Mouse (Mus musculus) brain, embryonic 14.5 days (tissue): Measurements from ENCODE around the gene Cers1.

Experiments used
- CTCF ChIP-seq: fragments of 200-500 bp; IDR thresholded peaks from 2 replicates; pipeline ENCODE4 v1.5.1; 2012; ENCODE audit warnings: inconsistent platforms, mild to moderate bottlenecking, moderate library complexity, borderline replicate concordance; ENCODE audit not compliant: insufficient read depth, insufficient read length; ENCODE audit errors: extremely low read depth
- POLR2A ChIP-seq: fragments of 200-500 bp; IDR thresholded peaks from 2 replicates; pipeline ENCODE4 v1.6.1; 2012; ENCODE audit warnings: mild to moderate bottlenecking, inconsistent platforms, borderline replicate concordance; ENCODE audit not compliant: poor library complexity, insufficient read depth, insufficient read length, severe bottlenecking; ENCODE audit errors: extremely low read depth

- no peak for TF ChIP-seq POLR2A
- TF ChIP-seq CTCF: no peak
These were observed 60.7 kb downstream of the Cers1 start for GRCm38 (mm10) chr8:70376275-70376741.
